Mouse (Mus musculus) thymus, postnatal 10 days (tissue): ENCODE data around the gene Ap2a2.
"Not testable (repeated sequence)": the region's sequence is repeated elsewhere in the genome, so short reads cannot be mapped to it uniquely, and the experiment has no call there.

Source experiments
- DNase-seq, 2 experiments: peaks; one replicate each; pipeline ENCODE4 v3.0.0; 2021; ENCODE audit warnings: low spot score in 2 of 2

Ap2a2 gene

GRCm38 (mm10) chr7:141559726-141560325 is 2.1 kb upstream of the Ap2a2 start:
- DNase-seq, result no peak

- DNase-seq, result no peak
Observed at GRCm38 (mm10) chr7:141560471-141560870, 1.5 kb upstream of the Ap2a2 start.

- DNase-seq, result peak in 1 of 2 experiments; percentile 29
Observed at GRCm38 (mm10) chr7:141562421-141562851, 463 bp downstream of the Ap2a2 start.

GRCm38 (mm10) chr7:141562852-141563427 is 967 bp downstream of the Ap2a2 start:
- peak; percentile 40 to 45 for DNase-seq

- DNase-seq, result no peak
Observed at GRCm38 (mm10) chr7:141564561-141564960, 2.6 kb downstream of the Ap2a2 start.

DNA sequence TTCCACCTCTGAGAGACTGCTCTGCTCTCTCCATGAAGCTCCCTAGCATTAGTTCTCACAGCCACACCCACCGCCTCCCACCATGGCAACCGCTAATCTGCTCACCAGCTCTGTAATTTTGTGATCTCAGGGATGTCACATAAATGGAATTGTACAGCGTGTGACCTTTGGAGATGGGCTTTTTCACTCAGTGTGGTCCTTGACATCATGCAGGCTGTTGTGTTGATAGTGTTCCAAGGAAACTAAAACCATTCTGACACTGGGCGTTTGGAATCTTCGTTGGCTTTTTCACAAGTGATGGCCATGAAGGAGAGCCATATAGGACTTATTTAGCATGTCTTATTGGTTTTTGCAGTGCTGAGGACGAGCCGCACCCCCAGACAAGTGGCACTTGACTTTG is 4.6 kb downstream of the Ap2a2 start:
- no peak for DNase-seq

- no peak for DNase-seq
Observed at GRCm38 (mm10) chr7:141569283-141569803, 7.4 kb downstream of the Ap2a2 start.

GRCm38 (mm10) chr7:141569916-141570315 is 7.9 kb downstream of the Ap2a2 start:
- no peak for DNase-seq

- no peak for DNase-seq
Observed at GRCm38 (mm10) chr7:141570625-141571295, 8.8 kb downstream of the Ap2a2 start.

DNA sequence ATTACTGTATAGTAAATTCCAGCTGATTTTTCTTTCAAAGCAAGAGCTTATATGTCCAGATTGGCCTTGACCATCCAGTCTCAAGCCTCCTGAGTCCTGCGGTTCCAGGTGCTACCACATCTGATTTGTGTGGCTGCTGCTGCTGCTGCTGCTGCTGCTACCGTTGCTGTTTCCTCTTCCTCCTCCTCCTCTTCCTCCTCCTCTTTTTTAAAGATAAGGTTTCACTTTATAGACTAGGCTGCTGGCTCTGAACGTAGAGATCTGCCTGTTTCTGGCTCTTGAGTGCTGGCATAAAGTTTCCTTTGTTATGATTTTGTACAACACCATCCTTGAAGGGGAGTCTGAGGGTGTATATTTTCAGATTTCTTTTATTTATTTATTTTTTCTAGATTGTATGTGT is 12.1 kb downstream of the Ap2a2 start:
- DNase-seq, result no peak

DNA sequence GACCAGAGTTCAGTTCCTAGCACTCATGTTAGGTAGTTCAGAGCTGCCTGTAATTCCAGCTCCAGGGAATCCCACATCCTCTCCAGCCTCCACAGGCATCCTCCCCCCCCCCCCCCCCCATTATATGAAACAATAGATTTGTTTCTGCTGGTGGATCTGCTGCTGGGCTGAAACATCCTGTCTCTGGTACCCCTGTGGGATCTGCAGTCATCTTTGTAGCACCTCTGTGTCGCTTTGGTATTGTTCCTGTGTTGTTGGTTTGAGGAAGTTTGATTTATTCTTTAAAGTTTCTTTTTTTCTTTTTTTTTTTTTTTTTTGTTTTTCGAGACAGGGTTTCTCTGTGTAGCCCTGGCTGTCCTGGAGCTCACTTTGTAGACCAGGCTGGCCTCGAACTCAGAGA is 13.5 kb downstream of the Ap2a2 start:
- DNase-seq, result no peak

GRCm38 (mm10) chr7:141577801-141578200 is 15.8 kb downstream of the Ap2a2 start:
- DNase-seq, result no peak

DNA sequence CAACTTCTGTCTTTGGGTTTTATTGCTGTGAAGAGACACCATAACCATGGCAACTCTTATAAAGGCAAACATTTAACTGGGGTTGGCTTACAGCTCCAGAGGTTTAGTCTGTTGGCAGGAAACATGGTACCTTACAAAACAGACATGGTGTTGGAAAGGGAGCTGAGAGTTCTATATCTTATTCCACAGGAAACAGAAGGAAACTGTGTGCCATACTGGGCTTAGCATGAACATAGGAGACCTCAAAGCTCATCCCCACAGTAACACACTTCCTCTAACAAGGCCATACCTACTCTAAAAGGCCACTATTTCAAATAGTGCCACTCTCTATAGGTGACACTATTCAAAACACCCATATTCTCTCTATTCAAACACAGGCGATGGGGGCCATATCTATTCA is 16.5 kb downstream of the Ap2a2 start:
- no peak for DNase-seq

DNA sequence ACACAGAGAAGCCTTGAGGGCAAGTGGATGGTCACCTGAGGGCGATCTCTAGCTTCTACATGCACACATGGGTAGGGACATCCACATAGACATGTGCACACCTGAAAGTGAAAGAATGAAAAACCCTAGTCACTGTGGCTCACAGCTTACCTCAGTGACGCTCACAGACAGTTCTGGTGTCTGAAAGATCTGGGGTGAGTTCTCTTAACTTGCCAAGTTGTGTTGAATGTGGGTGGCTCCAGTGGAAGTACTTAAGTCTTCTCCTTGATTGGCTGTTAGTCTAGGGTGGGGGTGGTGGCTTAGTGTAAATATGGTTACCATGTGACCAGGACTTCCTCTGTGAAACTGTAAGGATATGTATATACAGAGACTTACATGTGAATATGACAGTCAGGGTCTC is 17.0 kb downstream of the Ap2a2 start:
- DNase-seq, result no peak

GRCm38 (mm10) chr7:141581323-141581722 is 19.4 kb downstream of the Ap2a2 start:
- DNase-seq, result no peak

DNA sequence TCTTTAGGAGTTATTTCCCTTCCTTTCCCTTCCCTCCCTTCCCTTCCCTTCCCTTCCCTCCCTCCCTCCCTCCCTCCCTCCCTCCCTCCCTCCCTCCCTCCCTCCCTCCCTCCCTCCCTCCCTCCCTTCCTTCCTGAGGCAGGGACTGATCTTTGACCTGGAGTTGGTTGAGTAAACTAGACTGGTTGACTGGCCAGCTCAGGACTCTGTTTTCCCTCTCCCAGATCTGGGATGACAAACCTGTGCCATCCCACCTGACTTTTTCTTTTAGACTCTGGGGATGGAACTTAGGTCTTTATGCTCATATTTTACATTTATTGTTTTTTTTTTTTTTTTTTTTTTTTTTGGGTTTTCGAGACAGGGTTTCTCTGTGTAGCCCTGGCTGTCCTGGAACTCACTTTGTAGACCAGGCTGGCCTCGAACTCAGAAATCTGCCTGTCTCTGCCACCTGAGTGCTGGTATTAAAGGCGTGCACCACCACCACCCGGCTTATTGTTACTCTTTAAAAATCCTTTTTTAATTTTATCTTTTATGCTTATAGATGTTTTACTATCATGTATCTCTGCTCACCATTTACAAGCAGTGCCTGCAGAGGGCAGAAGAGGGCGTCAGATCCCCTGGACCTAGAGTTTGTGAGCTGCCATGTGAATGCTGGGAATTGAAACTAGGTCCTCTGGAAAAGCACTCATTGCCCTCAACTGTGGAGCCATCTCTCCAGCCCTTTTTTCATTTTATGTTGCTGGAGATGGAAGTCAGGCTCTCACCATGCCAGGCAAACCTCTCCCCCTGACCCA is 22.3 kb downstream of the Ap2a2 start:
- DNase-seq, result no peak

DNA sequence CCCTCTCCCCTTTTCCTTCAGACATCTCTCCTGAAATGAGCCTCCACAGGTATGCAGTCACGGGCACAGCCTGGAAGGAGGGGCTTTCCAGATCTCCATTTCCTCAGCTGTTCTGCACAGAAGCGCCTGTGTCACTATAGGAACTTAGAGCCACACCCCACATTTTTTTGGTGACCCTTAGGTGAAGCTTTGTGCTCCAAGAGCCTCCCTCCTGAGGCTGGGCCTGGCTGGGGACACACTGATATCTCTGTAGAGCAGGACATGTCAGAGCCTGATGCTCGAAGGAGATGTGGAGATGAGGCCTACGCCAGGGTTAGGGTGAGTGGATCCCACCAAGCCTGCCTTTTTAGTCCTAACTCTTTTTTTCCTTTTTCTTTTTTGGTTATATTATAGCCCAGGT is 23.3 kb downstream of the Ap2a2 start:
- DNase-seq, result no peak

DNA sequence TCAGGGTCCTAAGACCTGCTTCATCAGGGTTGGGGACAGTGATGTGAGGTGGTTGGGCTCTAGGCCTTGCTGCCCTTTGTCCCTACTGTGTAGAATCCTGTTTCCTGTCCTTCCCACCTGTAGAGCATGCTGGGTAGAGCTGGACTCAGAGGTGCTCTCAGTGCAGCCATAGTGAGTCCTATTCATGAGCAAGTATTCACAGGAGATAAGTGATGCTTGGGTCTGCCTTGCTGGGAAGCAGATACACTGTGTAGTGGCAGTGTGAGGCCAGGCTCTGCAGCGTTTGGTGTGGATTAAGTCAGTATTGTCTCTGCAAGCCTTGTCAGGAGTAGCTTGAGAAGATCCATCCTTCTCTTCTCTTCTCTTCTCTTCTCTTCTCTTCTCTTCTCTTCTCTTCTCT is 23.9 kb downstream of the Ap2a2 start:
- no peak for DNase-seq

DNA sequence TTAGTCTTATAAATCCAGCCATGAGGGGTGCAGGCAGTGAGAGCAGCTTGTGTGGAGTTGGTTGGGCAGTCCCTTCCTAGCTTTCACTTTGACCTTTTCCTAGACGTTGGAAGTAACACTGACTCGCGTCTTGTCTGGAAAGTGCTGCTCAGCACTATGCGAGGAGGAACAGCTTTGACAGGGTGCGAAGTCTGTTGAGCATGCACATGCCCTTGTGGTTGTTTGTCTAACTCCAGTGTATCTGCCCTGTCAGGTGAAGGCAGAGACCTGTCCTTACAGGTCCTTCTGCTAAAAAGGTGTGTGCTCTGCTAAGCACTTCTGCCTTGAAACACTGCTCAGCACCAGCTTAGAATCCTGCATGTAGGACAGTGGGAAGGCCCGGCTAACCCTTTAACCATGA is 26.9 kb downstream of the Ap2a2 start:
- no peak for DNase-seq

GRCm38 (mm10) chr7:141590249-141590648 is 28.3 kb downstream of the Ap2a2 start:
- not testable (repeated sequence) for DNase-seq

GRCm38 (mm10) chr7:141590959-141591358 is 29.0 kb downstream of the Ap2a2 start:
- no peak for DNase-seq

DNA sequence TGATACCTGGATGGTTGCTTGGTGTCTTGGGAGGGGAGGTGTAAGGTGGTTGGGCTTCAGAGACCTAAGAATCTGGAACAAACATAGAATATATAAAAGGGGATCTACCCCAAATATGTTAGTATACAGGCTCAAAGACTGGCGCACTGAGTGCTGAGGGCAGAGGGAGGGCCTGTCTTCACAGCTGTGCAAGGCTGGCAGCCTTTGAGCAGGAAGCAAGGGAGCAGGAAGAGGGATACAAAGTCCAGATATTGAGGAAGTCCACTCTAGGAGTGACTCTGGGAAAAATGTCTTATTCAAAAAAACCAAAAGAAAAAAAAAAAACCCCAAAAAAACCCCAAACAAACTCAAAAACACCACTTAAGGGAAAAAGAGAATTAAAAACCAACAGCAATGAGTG is 30.1 kb downstream of the Ap2a2 start:
- no peak for DNase-seq
